Mouse (Mus musculus) Muller cell, postnatal 12 days (primary cell): Measurements from ENCODE around the gene Tnik.
A peak's percentile ranks its signal among the peaks of the same experiment; 100 is the strongest.

Source experiments
- DNase-seq: peaks from one replicate; pipeline ENCODE4 v3.0.0-alpha.2; 2015; ENCODE audit errors: inconsistent ontology term

Gene Tnik

DNA sequence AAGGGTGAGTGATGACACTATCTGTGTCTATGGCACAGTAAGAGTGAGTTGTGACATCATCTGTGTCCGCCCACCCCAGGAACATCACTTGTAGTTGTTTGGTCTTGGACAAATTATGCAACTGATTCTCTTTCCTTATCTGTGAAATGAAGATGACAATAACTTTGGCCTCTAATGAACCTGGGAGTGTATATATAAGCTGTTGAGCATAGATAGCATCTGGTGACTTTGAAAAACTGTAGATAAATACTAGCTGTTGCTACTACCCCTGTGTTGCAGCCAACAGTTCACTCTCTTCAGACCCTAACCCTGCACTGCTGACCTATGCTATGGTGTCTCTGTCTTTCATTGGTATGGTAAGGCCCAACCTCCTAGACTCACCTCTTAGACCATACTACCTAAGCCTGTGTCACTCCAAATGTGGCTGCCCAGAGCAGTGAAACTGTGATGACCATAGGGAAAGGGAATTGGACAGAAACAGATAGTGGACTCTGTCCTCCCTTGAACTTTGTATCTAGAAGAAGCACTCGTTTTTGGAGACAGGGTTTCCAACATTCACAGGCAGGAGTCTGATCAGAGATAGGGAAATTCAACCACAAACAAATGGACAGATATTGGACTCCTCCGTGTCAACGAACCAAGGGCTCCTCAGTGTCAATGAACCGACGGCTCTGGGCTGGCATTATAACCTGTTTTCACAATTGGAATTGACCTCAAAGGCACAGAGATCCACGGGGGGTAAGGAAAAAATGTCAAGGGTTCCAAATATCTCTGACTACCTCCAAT is 451.1 kb downstream of the Tnik start:
- DNase-seq, result no peak

DNA sequence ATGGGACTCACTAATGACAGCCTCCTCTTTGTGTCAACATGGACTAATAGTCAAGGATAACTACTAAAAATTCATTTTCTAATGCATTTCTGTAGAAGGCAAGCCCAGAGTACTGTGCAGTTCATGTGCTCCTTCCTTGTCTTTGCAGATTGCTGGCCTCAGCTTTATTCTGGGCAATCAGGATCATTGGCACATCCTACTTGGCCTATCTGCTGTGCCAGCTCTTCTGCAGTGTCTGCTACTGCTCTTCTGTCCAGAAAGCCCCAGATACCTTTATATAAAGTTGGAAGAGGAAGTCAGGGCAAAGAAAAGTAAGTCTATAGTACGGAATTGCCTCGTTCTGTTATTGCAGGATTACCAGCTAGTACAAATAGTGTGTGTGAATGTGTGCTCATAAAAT is 455.5 kb downstream of the Tnik start:
- no peak for DNase-seq

DNA sequence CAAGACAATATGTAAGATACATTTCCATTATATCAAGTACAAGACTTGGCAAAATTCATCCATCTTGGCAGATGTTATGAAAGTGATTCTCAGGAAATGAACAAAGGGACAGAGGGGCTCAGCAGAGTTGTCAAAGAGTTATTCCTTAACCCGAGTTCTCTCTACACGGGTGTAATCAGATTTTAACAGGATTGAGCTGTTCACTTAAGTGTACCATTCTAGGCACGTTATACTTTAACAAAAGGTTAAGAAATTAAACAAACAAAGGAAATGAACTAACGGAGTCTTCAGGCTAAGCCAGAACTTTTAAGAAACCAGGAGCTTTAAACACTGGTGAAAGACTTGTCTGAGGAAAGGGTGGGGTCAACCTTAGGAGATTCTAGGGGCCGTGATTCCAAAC is 458.2 kb downstream of the Tnik start:
- DNase-seq, result no peak

GRCm38 (mm10) chr3:28721838-28722237 is 458.8 kb downstream of the Tnik start:
- peak; percentile 76 for DNase-seq

DNA sequence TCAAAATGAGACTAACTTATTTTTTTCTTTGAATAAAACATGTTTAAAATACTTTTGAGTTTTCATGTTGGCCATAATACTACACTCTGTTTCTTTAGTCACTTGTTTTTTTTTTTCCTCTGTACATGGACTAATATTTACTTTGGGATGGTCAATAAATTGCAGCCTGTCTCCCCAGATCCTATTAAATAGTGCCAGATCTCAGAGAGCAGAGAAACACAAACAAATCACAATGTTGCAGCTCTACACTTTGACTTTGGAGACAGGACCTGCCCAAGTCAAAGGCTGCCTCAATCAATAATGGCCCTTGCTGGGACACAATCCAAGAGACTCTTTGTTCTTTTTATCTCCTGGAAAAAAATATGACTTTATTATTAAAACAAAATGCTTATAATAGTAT is 459.5 kb downstream of the Tnik start:
- DNase-seq, result no peak

DNA sequence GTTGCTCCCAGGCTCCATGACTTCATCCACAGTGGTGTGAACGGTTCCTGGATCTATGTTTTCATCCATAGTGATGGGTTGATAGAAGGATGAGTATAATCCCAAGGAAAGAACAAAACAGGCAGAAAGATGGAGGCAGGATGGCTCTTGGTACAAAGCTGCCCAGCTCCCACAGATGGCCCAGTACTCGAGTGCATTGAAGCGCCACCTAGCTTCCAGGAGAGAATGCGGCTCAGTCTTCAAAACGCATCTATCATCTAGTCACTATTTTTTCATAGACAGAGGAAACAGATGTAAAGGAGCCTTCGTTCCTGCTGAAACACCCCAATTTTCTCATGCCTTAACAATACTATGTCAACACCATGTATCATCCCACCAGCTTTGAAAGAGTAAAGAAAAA is 460.5 kb downstream of the Tnik start:
- DNase-seq, result no peak

DNA sequence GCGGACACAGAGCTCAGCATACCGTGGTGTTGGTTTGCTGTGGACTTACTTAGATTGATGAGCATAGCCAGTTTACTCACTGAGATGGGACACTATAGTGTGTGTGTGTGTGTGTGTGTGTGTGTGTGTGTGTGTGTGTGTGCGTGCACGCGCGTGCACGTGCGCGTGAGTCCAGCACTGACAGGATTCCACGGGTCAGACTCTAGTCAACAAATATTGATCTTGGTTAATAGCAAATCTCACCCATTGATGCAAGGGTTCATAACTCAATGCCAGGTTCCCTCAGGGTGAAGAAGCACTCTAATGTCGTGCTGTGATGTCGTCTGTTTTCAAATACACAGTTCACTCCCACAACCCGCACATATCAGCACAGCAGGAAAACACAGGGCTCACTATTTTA is 462.2 kb downstream of the Tnik start:
- DNase-seq, result no peak
